Mouse (Mus musculus) lung, postnatal 10 days (tissue): ENCODE results near the gene OR5BS1P.
A peak's percentile ranks its signal among the peaks of the same experiment; 100 is the strongest.
"Not testable (repeated sequence)": the region's sequence is repeated elsewhere in the genome, so short reads cannot be mapped to it uniquely, and the experiment has no call there.

Source experiments
- DNase-seq: peaks from one replicate; pipeline ENCODE4 v3.0.0; 2021

Gene OR5BS1P

GRCm38 (mm10) chr15:98507321-98507720 is 37.6 kb downstream of the OR5BS1P start:
- DNase-seq: no peak

GRCm38 (mm10) chr15:98509387-98509786 is 39.7 kb downstream of the OR5BS1P start:
- no peak for DNase-seq

- DNase-seq: peak; percentile 86
Measured at GRCm38 (mm10) chr15:98510438-98511385, 41.0 kb downstream of the OR5BS1P start.

GRCm38 (mm10) chr15:98511386-98511928 is 41.8 kb downstream of the OR5BS1P start:
- DNase-seq: peak; percentile 28

GRCm38 (mm10) chr15:98512232-98512631 is 42.5 kb downstream of the OR5BS1P start:
- no peak for DNase-seq

GRCm38 (mm10) chr15:98512799-98513321 is 43.2 kb downstream of the OR5BS1P start:
- DNase-seq: peak; percentile 78

- DNase-seq: not testable (repeated sequence)
Measured at GRCm38 (mm10) chr15:98513676-98514075, 44.0 kb downstream of the OR5BS1P start.

GRCm38 (mm10) chr15:98514146-98514545 is 44.5 kb downstream of the OR5BS1P start:
- no peak for DNase-seq

- not testable (repeated sequence) for DNase-seq
Measured at GRCm38 (mm10) chr15:98514845-98515244, 45.1 kb downstream of the OR5BS1P start.

GRCm38 (mm10) chr15:98517380-98518355 is 48.0 kb downstream of the OR5BS1P start:
- peak; percentile 73 for DNase-seq

- DNase-seq: no peak
Measured at GRCm38 (mm10) chr15:98521245-98521644, 51.5 kb downstream of the OR5BS1P start.

GRCm38 (mm10) chr15:98526057-98526456 is 56.4 kb downstream of the OR5BS1P start:
- DNase-seq: no peak

- no peak for DNase-seq
Measured at GRCm38 (mm10) chr15:98527056-98527771, 57.5 kb downstream of the OR5BS1P start.

- DNase-seq: no peak
Measured at GRCm38 (mm10) chr15:98528066-98528563, 58.4 kb downstream of the OR5BS1P start.
